Mouse (Mus musculus): ENCODE results near the gene Osm. TPM values are rescaled to one million over a fixed set of nuclear protein-coding genes. Genes with fewer than 3 reads are reported as not detected.

Osm gene
- polyA plus RNA-seq, 1 experiment: 0.52 TPM

DNA sequence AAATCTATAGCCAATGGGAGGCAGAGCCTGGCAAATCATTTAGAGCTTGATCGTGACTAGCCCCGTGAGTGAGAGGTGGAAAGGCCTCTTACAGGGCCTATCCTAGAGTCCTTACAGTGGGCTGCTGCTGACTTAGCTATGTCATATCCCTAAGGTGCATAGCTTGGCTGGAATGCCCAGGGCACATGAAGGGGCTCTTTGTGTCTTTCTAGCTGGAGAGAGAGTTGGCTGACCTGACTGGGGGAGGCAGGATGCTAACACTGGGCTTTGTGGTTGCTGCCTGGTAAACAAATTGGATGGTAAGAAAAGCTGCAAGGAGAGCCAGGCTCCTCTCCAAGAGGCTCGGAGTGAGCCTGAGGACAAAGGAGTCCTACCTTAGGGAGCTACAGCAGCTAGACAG, 43.5 kb upstream of the Osm start:
- H3K9ac ChIP-seq (ENCODE audit: low read depth, poor library complexity, severe bottlenecking): no peak overlapping the region
- H3K36me3 ChIP-seq (ENCODE audit: control insufficient read depth, insufficient read depth, low read length, poor library complexity, severe bottlenecking): peaks cover 2% of the 10 kb centered on the region
- H3K4me1 ChIP-seq (ENCODE audit: control insufficient read depth, insufficient read depth, low read length): peaks cover 3% of the 10 kb centered on the region
- no peaks in the 10 kb centered on the region for H3K27me3 ChIP-seq (ENCODE audit: control insufficient read depth, insufficient read depth, low read length, poor library complexity, severe bottlenecking)
- no peak overlapping the region for H3K4me3 ChIP-seq (ENCODE audit: low read depth, low read length)
- H3K9me3 ChIP-seq (replicated peaks; ENCODE audit: control insufficient read depth, insufficient read depth, low read length, poor library complexity, severe bottlenecking): no peaks in the 10 kb centered on the region
- TF ChIP-seq CTCF (IDR thresholded peaks at IDR 0.05; ENCODE audit: low read depth, low read length) (no peak), EP300 (IDR thresholded peaks at IDR 0.05; ENCODE audit: insufficient read depth, low read depth, low read length) (no peak), POLR2A (IDR thresholded peaks at IDR 0.05; ENCODE audit: insufficient read depth, low read length) (no peak)
- no peak overlapping the region for H3K27ac ChIP-seq (ENCODE audit: insufficient read depth, low read length)

DNA sequence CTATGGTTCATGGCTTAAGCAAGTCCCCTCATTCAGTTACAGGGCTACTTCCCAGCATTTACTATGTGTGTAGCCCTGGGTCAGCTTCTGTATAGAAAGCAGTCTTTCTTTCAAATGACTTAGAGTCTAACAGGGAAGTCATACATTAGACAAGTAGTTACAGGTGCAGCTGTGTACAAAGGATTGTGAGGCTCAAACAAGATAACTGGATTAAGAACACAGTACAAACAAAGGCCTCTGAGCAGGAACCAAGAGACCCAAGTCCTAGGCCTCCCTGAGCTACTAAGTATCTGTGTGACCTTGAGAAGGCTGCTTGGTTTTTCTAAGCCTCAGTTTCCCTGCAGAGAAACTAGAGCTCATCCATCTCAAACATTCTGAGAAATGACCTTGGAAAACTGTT, 42.8 kb upstream of the Osm start:
- Histone ChIP-seq H3K4me1 (ENCODE audit: control insufficient read depth, insufficient read depth, low read length) (peaks cover 6% of the 10 kb centered on the region), H3K9me3 (replicated peaks; ENCODE audit: control insufficient read depth, insufficient read depth, low read length, poor library complexity, severe bottlenecking) (no peaks in the 10 kb centered on the region), H3K27me3 (ENCODE audit: control insufficient read depth, insufficient read depth, low read length, poor library complexity, severe bottlenecking) (no peaks in the 10 kb centered on the region), H3K36me3 (ENCODE audit: control insufficient read depth, insufficient read depth, low read length, poor library complexity, severe bottlenecking) (peaks cover 2% of the 10 kb centered on the region), H3K9ac (ENCODE audit: low read depth, poor library complexity, severe bottlenecking) (no peak overlapping the region), H3K27ac (ENCODE audit: insufficient read depth, low read length) (no peak overlapping the region), H3K4me3 (ENCODE audit: low read depth, low read length) (no peak overlapping the region)
- TF ChIP-seq CTCF (IDR thresholded peaks at IDR 0.05; ENCODE audit: low read depth, low read length) (no peak), EP300 (IDR thresholded peaks at IDR 0.05; ENCODE audit: insufficient read depth, low read depth, low read length) (no peak), POLR2A (IDR thresholded peaks at IDR 0.05; ENCODE audit: insufficient read depth, low read length) (no peak)

DNA sequence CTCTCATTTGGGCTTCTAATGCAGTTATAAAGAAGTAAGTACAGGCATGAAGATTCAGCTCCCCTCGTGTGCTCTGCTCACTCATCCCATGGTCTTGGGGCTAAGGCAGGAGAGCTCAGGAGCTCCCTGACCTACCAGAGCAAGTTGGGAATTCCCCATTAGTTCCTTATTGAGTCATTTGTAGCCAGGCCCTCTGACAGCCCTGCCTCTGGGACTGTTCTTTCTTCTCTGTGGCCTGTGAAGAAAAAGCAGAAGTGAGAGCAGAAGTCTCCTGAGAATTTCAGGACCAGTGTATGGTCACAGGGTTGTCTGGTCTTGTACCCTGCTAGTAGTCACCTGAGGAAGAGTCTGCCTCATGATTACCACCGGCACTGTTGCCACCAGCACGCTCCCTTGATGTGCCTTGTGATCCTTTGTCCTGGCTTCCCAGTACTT, 40.6 kb upstream of the Osm start:
- Histone ChIP-seq H3K27ac (ENCODE audit: insufficient read depth, low read length) (no peak overlapping the region), H3K9ac (ENCODE audit: low read depth, poor library complexity, severe bottlenecking) (no peak overlapping the region), H3K9me3 (replicated peaks; ENCODE audit: control insufficient read depth, insufficient read depth, low read length, poor library complexity, severe bottlenecking) (no peaks in the 10 kb centered on the region), H3K36me3 (ENCODE audit: control insufficient read depth, insufficient read depth, low read length, poor library complexity, severe bottlenecking) (peaks cover 2% of the 10 kb centered on the region), H3K4me3 (ENCODE audit: low read depth, low read length) (no peak overlapping the region), H3K27me3 (ENCODE audit: control insufficient read depth, insufficient read depth, low read length, poor library complexity, severe bottlenecking) (no peaks in the 10 kb centered on the region), H3K4me1 (ENCODE audit: control insufficient read depth, insufficient read depth, low read length) (peaks cover 6% of the 10 kb centered on the region)
- TF ChIP-seq EP300 (IDR thresholded peaks at IDR 0.05; ENCODE audit: insufficient read depth, low read depth, low read length) (no peak), CTCF (IDR thresholded peaks at IDR 0.05; ENCODE audit: low read depth, low read length) (no peak), POLR2A (IDR thresholded peaks at IDR 0.05; ENCODE audit: insufficient read depth, low read length) (no peak)

DNA sequence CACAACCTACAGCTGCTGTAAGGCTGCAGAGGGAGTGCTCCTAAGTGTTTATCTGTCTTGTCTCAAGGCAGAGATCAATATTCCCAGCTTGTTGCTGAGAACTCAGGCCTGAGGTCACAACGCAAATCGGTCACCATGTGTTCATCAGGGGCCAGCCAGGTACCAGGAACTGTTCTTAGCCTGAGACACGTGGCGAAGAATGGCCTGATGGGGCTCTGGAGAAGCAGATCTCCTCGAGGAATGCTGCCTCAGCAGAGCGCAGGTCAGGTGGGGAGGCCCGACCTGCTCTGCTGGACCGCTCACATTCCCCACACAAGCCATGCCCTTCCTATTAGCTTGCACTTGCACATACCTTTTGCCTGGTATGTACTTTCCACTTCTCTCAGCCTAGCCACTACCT, 39.6 kb upstream of the Osm start:
- Histone ChIP-seq H3K36me3 (ENCODE audit: control insufficient read depth, insufficient read depth, low read length, poor library complexity, severe bottlenecking) (peaks cover 2% of the 10 kb centered on the region), H3K27me3 (ENCODE audit: control insufficient read depth, insufficient read depth, low read length, poor library complexity, severe bottlenecking) (no peaks in the 10 kb centered on the region), H3K4me3 (ENCODE audit: low read depth, low read length) (no peak overlapping the region), H3K4me1 (ENCODE audit: control insufficient read depth, insufficient read depth, low read length) (peaks cover 6% of the 10 kb centered on the region), H3K27ac (ENCODE audit: insufficient read depth, low read length) (no peak overlapping the region), H3K9ac (ENCODE audit: low read depth, poor library complexity, severe bottlenecking) (no peak overlapping the region), H3K9me3 (replicated peaks; ENCODE audit: control insufficient read depth, insufficient read depth, low read length, poor library complexity, severe bottlenecking) (no peaks in the 10 kb centered on the region)
- TF ChIP-seq CTCF (IDR thresholded peaks at IDR 0.05; ENCODE audit: low read depth, low read length) (no peak), POLR2A (IDR thresholded peaks at IDR 0.05; ENCODE audit: insufficient read depth, low read length) (no peak), EP300 (IDR thresholded peaks at IDR 0.05; ENCODE audit: insufficient read depth, low read depth, low read length) (no peak)

DNA sequence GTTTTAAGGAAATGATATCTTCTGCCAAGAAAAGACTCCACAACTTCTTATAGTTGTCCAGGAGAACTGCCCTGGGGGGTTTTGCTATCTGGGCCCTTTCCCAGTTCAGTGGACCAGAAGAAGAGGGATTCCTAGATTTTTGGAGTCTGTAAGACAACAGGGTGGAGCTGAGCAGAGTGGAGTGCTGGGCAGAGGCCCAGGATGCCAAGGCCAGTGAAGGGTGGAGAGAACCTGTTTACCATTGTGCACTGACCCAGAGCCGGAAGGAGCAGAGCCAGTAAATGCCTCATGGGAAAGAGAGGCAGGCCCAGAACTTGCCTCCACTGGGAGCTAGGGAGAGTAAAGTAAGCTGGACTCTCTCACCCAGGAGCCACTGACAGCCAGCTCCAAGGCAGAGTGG, 38.5 kb upstream of the Osm start:
- Histone ChIP-seq H3K9me3 (replicated peaks; ENCODE audit: control insufficient read depth, insufficient read depth, low read length, poor library complexity, severe bottlenecking) (no peaks in the 10 kb centered on the region), H3K36me3 (ENCODE audit: control insufficient read depth, insufficient read depth, low read length, poor library complexity, severe bottlenecking) (no peaks in the 10 kb centered on the region), H3K27me3 (ENCODE audit: control insufficient read depth, insufficient read depth, low read length, poor library complexity, severe bottlenecking) (no peaks in the 10 kb centered on the region), H3K27ac (ENCODE audit: insufficient read depth, low read length) (no peak overlapping the region), H3K4me3 (ENCODE audit: low read depth, low read length) (no peak overlapping the region), H3K9ac (ENCODE audit: low read depth, poor library complexity, severe bottlenecking) (no peak overlapping the region), H3K4me1 (ENCODE audit: control insufficient read depth, insufficient read depth, low read length) (peaks cover 6% of the 10 kb centered on the region)
- TF ChIP-seq EP300 (IDR thresholded peaks at IDR 0.05; ENCODE audit: insufficient read depth, low read depth, low read length) (no peak), CTCF (IDR thresholded peaks at IDR 0.05; ENCODE audit: low read depth, low read length) (no peak), POLR2A (IDR thresholded peaks at IDR 0.05; ENCODE audit: insufficient read depth, low read length) (no peak)

DNA sequence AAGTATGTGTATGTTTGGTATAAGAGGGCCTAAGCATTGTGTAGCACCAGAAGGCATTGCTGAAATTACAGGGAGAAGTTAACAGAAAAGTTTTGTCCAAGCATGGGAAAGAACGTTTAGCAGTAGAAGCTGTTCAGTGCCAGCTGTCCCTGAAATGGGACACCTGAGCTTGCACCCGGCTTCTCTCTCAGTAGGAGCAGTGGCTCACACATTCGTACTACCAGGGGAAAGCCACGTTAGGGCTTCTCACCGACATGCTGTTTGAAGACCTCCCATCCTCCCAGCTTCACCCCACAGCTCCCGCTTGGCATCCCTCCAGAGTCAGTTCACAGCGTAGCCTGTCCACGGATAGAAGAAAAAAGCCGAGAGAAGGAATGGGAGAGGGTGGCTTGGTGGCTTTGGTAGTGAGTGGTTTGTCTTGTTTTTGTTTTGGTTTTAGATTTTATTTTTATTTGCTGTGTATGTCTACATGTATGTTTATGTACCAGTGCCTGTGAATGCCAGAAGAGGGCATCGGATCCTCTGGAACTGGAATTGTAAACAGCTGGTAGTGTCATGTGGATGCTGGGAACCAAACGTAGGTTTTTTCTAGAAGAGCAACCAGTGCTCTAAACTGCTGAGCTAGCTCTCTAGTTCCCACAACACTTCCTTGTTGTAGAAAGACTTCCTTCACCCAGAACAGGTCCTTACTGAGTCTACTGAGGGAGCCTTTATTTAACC, 34.1 kb upstream of the Osm start:
- Histone ChIP-seq H3K27me3 (ENCODE audit: control insufficient read depth, insufficient read depth, low read length, poor library complexity, severe bottlenecking) (no peaks in the 10 kb centered on the region), H3K4me1 (ENCODE audit: control insufficient read depth, insufficient read depth, low read length) (peaks cover 4% of the 10 kb centered on the region), H3K36me3 (ENCODE audit: control insufficient read depth, insufficient read depth, low read length, poor library complexity, severe bottlenecking) (peaks cover 2% of the 10 kb centered on the region; the same call in 1 of the 2 replicates), H3K27ac (ENCODE audit: insufficient read depth, low read length) (no peak overlapping the region), H3K9me3 (replicated peaks; ENCODE audit: control insufficient read depth, insufficient read depth, low read length, poor library complexity, severe bottlenecking) (no peaks in the 10 kb centered on the region), H3K9ac (ENCODE audit: low read depth, poor library complexity, severe bottlenecking) (no peak overlapping the region), H3K4me3 (ENCODE audit: low read depth, low read length) (no peak overlapping the region)
- no peak for TF ChIP-seq EP300 (IDR thresholded peaks at IDR 0.05; ENCODE audit: insufficient read depth, low read depth, low read length)
- TF ChIP-seq CTCF (IDR thresholded peaks at IDR 0.05; ENCODE audit: low read depth, low read length): no peak
- no peak for TF ChIP-seq POLR2A (IDR thresholded peaks at IDR 0.05; ENCODE audit: insufficient read depth, low read length)

All from ES-Bruce4 (cell line).